Mouse (Mus musculus) MEL (cell line): ENCODE results near the gene Opalin. TPM values are rescaled to one million over a fixed set of nuclear protein-coding genes. Genes with fewer than 3 reads are reported as not detected.

Experiments used
- DNase-seq: peaks from one replicate; pipeline ENCODE4 v3.0.0; 2011; ENCODE audit warnings: low read depth, low spot score
- H3K27ac ChIP-seq: 2 replicates; pipeline ENCODE4 v1.5.1; 2012; ENCODE audit warnings: low read depth, mild to moderate bottlenecking, control low read depth, low read length, moderate library complexity; ENCODE audit not compliant: control insufficient read depth
- H3K27me3 ChIP-seq, 2 experiments: fragments of 150-350 bp in 1 of 2; sonication (generic) in 1 of 2; 2 replicates each; pipeline ENCODE4 v1.6.1; 2012; ENCODE audit warnings: low read length in 2 of 2, mild to moderate bottlenecking in 2 of 2, improper control_type of control experiment in 1 of 2, moderate library complexity in 1 of 2; ENCODE audit not compliant: insufficient read depth in 2 of 2, control insufficient read depth in 1 of 2
- H3K36me3 ChIP-seq, 2 experiments: 2 replicates each; pipeline ENCODE4 v1.6.1; 2012 to 2014; ENCODE audit warnings: low read length in 2 of 2, improper control_type of control experiment in 1 of 2, inconsistent platforms in 1 of 2, mild to moderate bottlenecking in 1 of 2; ENCODE audit not compliant: insufficient read depth in 2 of 2, control insufficient read depth in 1 of 2
- H3K4me1 ChIP-seq, 2 experiments: fragments of 150-350 bp in 1 of 2; sonication (generic) in 1 of 2; 2 replicates each; pipeline ENCODE4 v1.6.1; 2012; ENCODE audit warnings: low read length in 2 of 2, improper control_type of control experiment in 1 of 2, mild to moderate bottlenecking in 1 of 2; ENCODE audit not compliant: insufficient read depth in 2 of 2, control insufficient read depth in 1 of 2
- H3K4me3 ChIP-seq, 2 experiments: fragments of 150-350 bp in 1 of 2; sonication (generic) in 1 of 2; 2 replicates each; pipeline ENCODE4 v1.5.1; 2012; ENCODE audit warnings: low read depth in 2 of 2, low read length in 2 of 2, mild to moderate bottlenecking in 2 of 2, moderate library complexity in 2 of 2, control low read depth in 1 of 2, improper control_type of control experiment in 1 of 2; ENCODE audit not compliant: control insufficient read depth in 1 of 2, insufficient read depth in 1 of 2
- H3K79me2 ChIP-seq: 2 replicates; pipeline ENCODE4 v1.6.1; 2012; ENCODE audit warnings: mild to moderate bottlenecking, low read length, moderate library complexity; ENCODE audit not compliant: control insufficient read depth, poor library complexity, insufficient read depth
- H3K9ac ChIP-seq: 2 replicates; pipeline ENCODE4 v1.6.1; 2012; ENCODE audit warnings: low read depth, mild to moderate bottlenecking, control low read depth, low read length, moderate library complexity; ENCODE audit not compliant: control insufficient read depth, poor library complexity, severe bottlenecking
- H3K9me3 ChIP-seq: fragments of 150-350 bp; sonication (generic); replicated peaks from 2 replicates; pipeline ENCODE4 v1.6.1; 2012; ENCODE audit warnings: mild to moderate bottlenecking, low read length, improper control_type of control experiment, moderate library complexity; ENCODE audit not compliant: insufficient read depth
- CHD1 ChIP-seq: IDR thresholded peaks from 2 replicates; pipeline ENCODE4 v1.6.1; 2012; ENCODE audit warnings: low read depth, mild to moderate bottlenecking, inconsistent platforms, low read length, improper control_type of control experiment
- CHD2 ChIP-seq: IDR thresholded peaks from 2 replicates; pipeline ENCODE4 v1.6.1; 2011; ENCODE audit warnings: low read length, improper control_type of control experiment
- ELF1 ChIP-seq: IDR thresholded peaks from 2 replicates; pipeline ENCODE4 v1.6.1; 2014; ENCODE audit warnings: low read depth, mild to moderate bottlenecking, inconsistent platforms, low read length, improper control_type of control experiment, moderate library complexity
- EP300 ChIP-seq, 2 experiments: IDR thresholded peaks; 2 replicates each; pipeline ENCODE4 v1.6.1; 2011; ENCODE audit warnings: improper control_type of control experiment in 2 of 2, low read length in 2 of 2, low read depth in 1 of 2, mild to moderate bottlenecking in 1 of 2
- ETS1 ChIP-seq: IDR thresholded peaks from 2 replicates; pipeline ENCODE4 v1.6.1; 2012; ENCODE audit warnings: low read depth, mild to moderate bottlenecking, inconsistent platforms, low read length, improper control_type of control experiment, moderate library complexity
- GATA1 ChIP-seq: IDR thresholded peaks from 2 replicates; pipeline ENCODE4 v1.6.1; 2011; ENCODE audit warnings: low read depth, low read length, improper control_type of control experiment
- HCFC1 ChIP-seq: IDR thresholded peaks from 2 replicates; pipeline ENCODE4 v1.6.1; 2012; ENCODE audit warnings: low read depth, mild to moderate bottlenecking, inconsistent platforms, low read length, improper control_type of control experiment, moderate library complexity
- KAT2A ChIP-seq: conservative IDR thresholded peaks from 2 replicates; pipeline ENCODE4 v1.6.1; 2012; ENCODE audit warnings: low read depth, low read length, improper control_type of control experiment, inconsistent platforms
- MAFK ChIP-seq: IDR thresholded peaks from 2 replicates; pipeline ENCODE4 v1.6.1; 2011; ENCODE audit warnings: low read depth, mild to moderate bottlenecking, low read length, improper control_type of control experiment, borderline replicate concordance
- MAX ChIP-seq: IDR thresholded peaks from 2 replicates; pipeline ENCODE4 v1.6.1; 2011; ENCODE audit warnings: low read length, improper control_type of control experiment
- MEF2A ChIP-seq: IDR thresholded peaks from 2 replicates; pipeline ENCODE4 v1.6.1; 2014; ENCODE audit warnings: low read depth, mild to moderate bottlenecking, inconsistent platforms, low read length, improper control_type of control experiment; ENCODE audit not compliant: poor library complexity, insufficient replicate concordance, severe bottlenecking; ENCODE audit errors: extremely low read depth
- MYB ChIP-seq: IDR thresholded peaks from 2 replicates; pipeline ENCODE4 v1.6.1; 2011; ENCODE audit warnings: mild to moderate bottlenecking, low read depth, low read length, improper control_type of control experiment
- MYC ChIP-seq: IDR thresholded peaks from 2 replicates; pipeline ENCODE4 v1.6.1; 2011; ENCODE audit warnings: low read depth, mild to moderate bottlenecking, low read length, improper control_type of control experiment, moderate library complexity
- NELFE ChIP-seq: IDR thresholded peaks from 2 replicates; pipeline ENCODE4 v1.6.1; 2011; ENCODE audit warnings: low read depth, low read length, improper control_type of control experiment
- NRF1 ChIP-seq: IDR thresholded peaks from 2 replicates; pipeline ENCODE4 v1.6.1; 2014; ENCODE audit warnings: low read depth, mild to moderate bottlenecking, inconsistent platforms, low read length, improper control_type of control experiment, moderate library complexity; ENCODE audit not compliant: poor library complexity, insufficient read depth, severe bottlenecking
- POLR2AphosphoS2 ChIP-seq: IDR thresholded peaks from 2 replicates; pipeline ENCODE4 v1.6.1; 2011; ENCODE audit warnings: low read length, improper control_type of control experiment
- POLR2AphosphoS5 ChIP-seq: IDR thresholded peaks from 2 replicates; pipeline ENCODE4 v1.6.1; 2012; ENCODE audit warnings: low read depth, borderline replicate concordance, mild to moderate bottlenecking, inconsistent platforms, low read length, moderate library complexity, mixed read lengths
- RAD21 ChIP-seq: IDR thresholded peaks from 2 replicates; pipeline ENCODE4 v1.6.1; 2011; ENCODE audit warnings: mild to moderate bottlenecking, low read depth, low read length, improper control_type of control experiment
- RCOR1 ChIP-seq: IDR thresholded peaks from 2 replicates; pipeline ENCODE4 v1.6.1; 2012; ENCODE audit warnings: low read depth, mild to moderate bottlenecking, inconsistent platforms, low read length, improper control_type of control experiment
- SIN3A ChIP-seq: IDR thresholded peaks from 2 replicates; pipeline ENCODE4 v1.6.1; 2012; ENCODE audit warnings: low read length, improper control_type of control experiment, inconsistent platforms
- SMC3 ChIP-seq: IDR thresholded peaks from 2 replicates; pipeline ENCODE4 v1.6.1; 2011; ENCODE audit warnings: low read depth, low read length, improper control_type of control experiment
- TAL1 ChIP-seq: IDR thresholded peaks from 2 replicates; pipeline ENCODE4 v1.6.1; 2012; ENCODE audit warnings: mild to moderate bottlenecking, inconsistent platforms, low read length, moderate library complexity, mixed read lengths
- TBP ChIP-seq: IDR thresholded peaks from 2 replicates; pipeline ENCODE4 v1.8.0; 2011; ENCODE audit warnings: low read depth, low read length, improper control_type of control experiment
- UBTF ChIP-seq: IDR thresholded peaks from 2 replicates; pipeline ENCODE4 v1.6.1; 2012; ENCODE audit warnings: low read depth, mild to moderate bottlenecking, inconsistent platforms, low read length, improper control_type of control experiment, moderate library complexity, borderline replicate concordance; ENCODE audit not compliant: insufficient read depth
- ZKSCAN1 ChIP-seq: IDR thresholded peaks from 2 replicates; pipeline ENCODE4 v1.6.1; 2012; ENCODE audit warnings: low read depth, mild to moderate bottlenecking, inconsistent platforms, low read length, improper control_type of control experiment, moderate library complexity
- ZMIZ1 ChIP-seq: IDR thresholded peaks from 2 replicates; pipeline ENCODE4 v1.6.1; 2012; ENCODE audit warnings: low read depth, mild to moderate bottlenecking, inconsistent platforms, low read length, improper control_type of control experiment, moderate library complexity
- polyA plus RNA-seq, 2 experiments: library from polyadenylated mRNA; stranded (reverse) in 1 of 2; unstranded in 1 of 2; fragments of >175 nt in 1 of 2; fragments of >200 nt in 1 of 2; gene quantifications; 2 replicates each; pipeline versions ENCODE4 v1.2.1 to v1.2.4; 2012; ENCODE audit warnings: low replicate concordance in 2 of 2, low read depth in 1 of 2; ENCODE audit not compliant: insufficient read length in 2 of 2, insufficient read depth in 1 of 2, missing spikeins in 1 of 2
- total RNA-seq: library from RNA; depleted of rRNA; stranded (reverse); fragments of 300-350 nt; gene quantifications from 2 replicates; pipeline ENCODE4 v1.2.3, GENCODE M21; 2012

The Opalin gene
- total and polyA plus RNA-seq, 3 experiments, result not detected

DNA sequence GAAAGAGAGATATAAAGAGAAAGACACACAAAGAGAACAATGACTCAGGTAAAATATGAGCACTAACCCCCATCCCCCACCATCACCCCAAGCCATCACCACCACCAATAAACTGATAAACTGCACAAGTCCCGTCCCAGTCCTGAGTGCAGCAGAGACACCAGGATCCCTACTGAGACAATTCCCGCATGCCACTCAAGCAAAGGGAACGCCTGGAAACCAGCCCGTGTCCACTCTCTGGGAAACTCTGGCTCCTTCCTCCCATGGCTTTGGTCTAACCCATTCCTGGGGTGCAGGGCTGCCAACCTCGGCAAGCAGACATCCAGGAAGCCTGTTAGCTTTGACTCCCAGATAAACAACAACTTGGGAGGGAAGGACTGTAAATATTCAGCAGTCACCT is 33.1 kb upstream of the Opalin start:
- TF ChIP-seq GATA1 (no peak), RAD21 (no peak), MYC (no peak), ELF1 (no peak), NRF1 (no peak), SIN3A (no peak), MAX (no peak), HCFC1 (no peak), ZKSCAN1 (no peak), POLR2AphosphoS5 (no peak), KAT2A (no peak), MYB (no peak), EP300 (IDR thresholded peaks at IDR 0.05; ENCODE audit: low read depth in 1 of 2, low read length in 2 of 2) (no peak), TBP (no peak), ETS1 (no peak), ZMIZ1 (no peak), CHD2 (no peak), MAFK (no peak), SMC3 (no peak), POLR2AphosphoS2 (no peak)
- Histone ChIP-seq H3K4me1 (no peaks in the 10 kb centered on the region), H3K27ac (no peak overlapping the region), H3K4me3 (no peak overlapping the region), H3K9me3 (no peaks in the 10 kb centered on the region), H3K9ac (no peak overlapping the region), H3K27me3 (no peaks in the 10 kb centered on the region), H3K36me3 (no peaks in the 10 kb centered on the region), H3K79me2 (no peaks in the 10 kb centered on the region)
- DNase-seq, result no peak

- no peak for DNase-seq
- no peaks in the 10 kb centered on the region for H3K27me3 ChIP-seq
- H3K4me1 ChIP-seq, result no peaks in the 10 kb centered on the region
- no peaks in the 10 kb centered on the region for H3K9me3 ChIP-seq
- TF ChIP-seq MEF2A, result no peak
- no peak for TF ChIP-seq TAL1
- TF ChIP-seq HCFC1, result no peak
- no peak for TF ChIP-seq CHD1
- no peak for TF ChIP-seq RCOR1
- no peak for TF ChIP-seq UBTF
- no peak for TF ChIP-seq NELFE
- no peak for TF ChIP-seq RAD21
- TF ChIP-seq ZKSCAN1, result no peak
- no peak for TF ChIP-seq SIN3A
- TF ChIP-seq NRF1, result no peak
- H3K27ac ChIP-seq, result no peak overlapping the region
- no peak overlapping the region for H3K4me3 ChIP-seq
- no peaks in the 10 kb centered on the region for H3K36me3 ChIP-seq
- no peaks in the 10 kb centered on the region for H3K79me2 ChIP-seq
- H3K9ac ChIP-seq, result no peak overlapping the region
Measured at GRCm38 (mm10) chr19:41109496-41109895, 32.6 kb upstream of the Opalin start.
